Mouse (Mus musculus) cortical plate, adult 2 months (tissue): ENCODE measurements around the gene Slc2a9.

Source experiments
- CTCF ChIP-seq: fragments of 200-500 bp; IDR thresholded peaks from 2 replicates; pipeline ENCODE4 v1.5.1; 2011; ENCODE audit warnings: mild to moderate bottlenecking, control low read depth, low read length; ENCODE audit not compliant: insufficient read depth; ENCODE audit errors: extremely low read depth
- POLR2A ChIP-seq: fragments of 200-500 bp; IDR thresholded peaks from 2 replicates; pipeline ENCODE4 v1.6.1; 2011; ENCODE audit warnings: mild to moderate bottlenecking, low read length, control low read depth; ENCODE audit not compliant: insufficient read depth; ENCODE audit errors: extremely low read depth

- TF ChIP-seq CTCF (no peak), POLR2A (no peak)
These were observed 73.8 kb downstream of the Slc2a9 start for GRCm38 (mm10) chr5:38429106-38429505.
